ENCODE assay signal across 32 mouse cellular contexts in the genomic region with DNA sequence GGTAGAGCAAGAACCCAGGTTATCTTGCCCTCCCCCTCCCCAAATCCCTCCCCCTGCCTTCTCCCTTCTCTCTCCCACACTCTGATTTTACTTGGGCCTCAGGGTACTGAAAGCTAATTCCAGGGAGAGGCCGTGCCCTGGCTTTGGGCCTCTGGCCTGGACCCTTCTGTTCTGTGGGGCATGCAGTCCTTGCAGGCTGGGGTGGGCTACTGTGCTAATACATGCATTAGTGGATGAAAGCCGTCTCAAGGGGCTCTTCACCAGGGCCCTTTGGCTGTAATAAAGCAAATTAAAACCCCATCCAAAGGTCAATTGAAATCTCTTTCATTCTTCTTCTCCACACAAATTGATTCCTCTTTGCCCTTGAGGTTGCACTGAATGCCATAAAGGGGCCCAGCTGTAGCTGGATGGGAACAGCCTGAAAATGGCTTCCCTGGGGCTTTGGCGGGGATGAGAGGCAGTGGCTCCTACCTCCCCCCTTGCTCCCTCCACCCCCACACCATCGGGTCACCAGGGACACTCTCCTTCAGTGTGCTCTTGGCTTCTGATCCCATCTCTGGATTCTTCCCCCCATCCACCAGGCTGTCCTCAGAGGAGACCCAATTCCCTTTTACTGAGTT. TPM values are rescaled to one million over a fixed set of nuclear protein-coding genes. Genes with fewer than 3 reads are reported as not detected.
DNase-seq lines count a peak whose midpoint lies in the region; ATAC-seq and TF ChIP-seq lines count a peak whose summit lies in the region.
"Had no signal": no experiment of that assay in that cellular context is flagged by ENCODE, and none has a peak within 500 bp of the region (broad histone marks: within the 10 kb centered on the region; RNA-seq: fewer than 3 reads in every experiment).

No protein-coding gene starts in this region.

- H3K9ac ChIP-seq in hindbrain, embryonic 15.5 days, result no peak overlapping the region
- H3K9ac ChIP-seq in hindbrain, postnatal 0 days (replicated peaks; ENCODE audit: low read length), result no peak overlapping the region
- H3K9ac ChIP-seq in neural tube, embryonic 11.5 days (ENCODE audit: low read length), result no peak overlapping the region
- H3K9ac ChIP-seq in neural tube, embryonic 13.5 days, result no peak overlapping the region
- H3K9ac ChIP-seq: embryonic facial prominence, embryonic 15.5 days; forebrain, embryonic 12.5 days; forebrain, postnatal 0 days; heart, embryonic 13.5 days; limb, embryonic 15.5 days; liver, embryonic 13.5 days had no signal

- ATAC-seq in hindbrain, embryonic 15.5 days (ENCODE audit: low FRiP score, low read depth), result 0 out of 2 replicates have a peak, but pooled peaks have one; percentile 38
- no peak for ATAC-seq in hindbrain, postnatal 0 days
- peak; percentile 63; the same call in 1 of the 2 replicates for ATAC-seq in neural tube, embryonic 11.5 days (ENCODE audit: insufficient read depth, low FRiP score, low TSS enrichment)
- ATAC-seq in neural tube, embryonic 13.5 days (ENCODE audit: low read depth), result peak; percentile 58; the same call in 1 of the 2 replicates
- ATAC-seq: activated CD4-positive, CD25-positive, alpha-beta regulatory T cell, adult 4 months; forebrain, postnatal 0 days; lung, postnatal 0 days had no signal

- no peaks in the 10 kb centered on the region for H3K9me3 ChIP-seq in hindbrain, embryonic 15.5 days
- H3K9me3 ChIP-seq in hindbrain, postnatal 0 days (ENCODE audit: low read length), result no peaks in the 10 kb centered on the region
- no peaks in the 10 kb centered on the region for H3K9me3 ChIP-seq in neural tube, embryonic 11.5 days (ENCODE audit: control insufficient read depth, low read length)
- no peaks in the 10 kb centered on the region for H3K9me3 ChIP-seq in neural tube, embryonic 13.5 days
- H3K9me3 ChIP-seq: embryonic facial prominence, embryonic 15.5 days; forebrain, embryonic 12.5 days; heart, embryonic 13.5 days; limb, embryonic 10.5 days; limb, embryonic 15.5 days; liver, embryonic 13.5 days; megakaryocyte, embryonic 14.5 days had no signal

- 29% methylated on average over 4 of the region's 4 CpGs for WGBS in hindbrain, embryonic 15.5 days
- 29% methylated on average over 4 of the region's 4 CpGs for WGBS in hindbrain, postnatal 0 days
- 39% methylated on average over 4 of the region's 4 CpGs for WGBS in neural tube, embryonic 11.5 days
- 21% methylated on average over 4 of the region's 4 CpGs for WGBS in neural tube, embryonic 13.5 days

- no peaks in the 10 kb centered on the region for H3K36me3 ChIP-seq in hindbrain, embryonic 15.5 days
- no peaks in the 10 kb centered on the region for H3K36me3 ChIP-seq in hindbrain, postnatal 0 days (ENCODE audit: insufficient read depth, low read length)
- no peaks in the 10 kb centered on the region for H3K36me3 ChIP-seq in neural tube, embryonic 11.5 days (ENCODE audit: control insufficient read depth, insufficient read depth, low read length)
- H3K36me3 ChIP-seq in neural tube, embryonic 13.5 days, result no peaks in the 10 kb centered on the region
- H3K36me3 ChIP-seq: embryonic facial prominence, embryonic 15.5 days; forebrain, embryonic 12.5 days; heart, embryonic 13.5 days; limb, embryonic 10.5 days; limb, embryonic 15.5 days; liver, embryonic 13.5 days had no signal

- H3K4me3 ChIP-seq in hindbrain, embryonic 15.5 days, result no peak overlapping the region
- H3K4me3 ChIP-seq in hindbrain, postnatal 0 days (ENCODE audit: low read length), result no peak overlapping the region
- no peak overlapping the region for H3K4me3 ChIP-seq in neural tube, embryonic 11.5 days (ENCODE audit: low read depth, low read length)
- H3K4me3 ChIP-seq in neural tube, embryonic 13.5 days, result no peak overlapping the region
- H3K4me3 ChIP-seq: embryonic facial prominence, embryonic 15.5 days; forebrain, embryonic 12.5 days; heart, adult 2 months; heart, embryonic 13.5 days; limb, embryonic 10.5 days; limb, embryonic 15.5 days; liver, embryonic 13.5 days; megakaryocyte, embryonic 14.5 days had no signal

- peaks cover 5% of the 10 kb centered on the region; the same call in 1 of the 2 replicates for H3K27me3 ChIP-seq in hindbrain, embryonic 15.5 days
- H3K27me3 ChIP-seq in hindbrain, postnatal 0 days (ENCODE audit: insufficient read depth, low read length), result no peaks in the 10 kb centered on the region
- no peaks in the 10 kb centered on the region for H3K27me3 ChIP-seq in neural tube, embryonic 11.5 days (ENCODE audit: control insufficient read depth, insufficient read depth, low read length)
- H3K27me3 ChIP-seq in neural tube, embryonic 13.5 days, result peaks cover 16% of the 10 kb centered on the region
- H3K27me3 ChIP-seq: heart, embryonic 13.5 days; limb, embryonic 15.5 days; liver, embryonic 13.5 days had no signal

- H3K4me2 ChIP-seq in hindbrain, embryonic 15.5 days, result no peak overlapping the region
- no peak overlapping the region for H3K4me2 ChIP-seq in hindbrain, postnatal 0 days (ENCODE audit: low read depth, low read length)
- H3K4me2 ChIP-seq in neural tube, embryonic 11.5 days (ENCODE audit: low read depth), result no peak overlapping the region
- no peak overlapping the region for H3K4me2 ChIP-seq in neural tube, embryonic 13.5 days
- H3K4me2 ChIP-seq: embryonic facial prominence, embryonic 15.5 days; forebrain, embryonic 12.5 days; heart, embryonic 13.5 days; limb, embryonic 15.5 days; liver, embryonic 13.5 days had no signal

- no peak for TF ChIP-seq CTCF in hindbrain, postnatal 0 days (IDR thresholded peaks at IDR 0.05; ENCODE audit: low read depth)

- peak; percentile 40 for DNase-seq in embryo, embryonic 10.5 days (ENCODE audit: low spot score)
- no peak for DNase-seq in embryo, embryonic 9.5 days (ENCODE audit: extremely low spot score)
- no peak for DNase-seq in hindbrain, postnatal 0 days (ENCODE audit: low spot score)
- DNase-seq in neural tube, embryonic 11.5 days (ENCODE audit: low spot score), result peak; percentile 55
- DNase-seq in neural tube, embryonic 10.5 days (ENCODE audit: extremely low spot score, low spot score), result no peak
- DNase-seq in yolk sac, embryonic 10.5 days (ENCODE audit: low spot score), result no peak
- DNase-seq: adrenal gland, adult 2 months; adrenal gland, postnatal 36 days; cerebellum, adult 2 months; forebrain, postnatal 0 days; heart, adult 2 months; heart, postnatal 10 days; kidney, adult 11 months; kidney, postnatal 14 days; layer of hippocampus, adult 9-11 months; liver, embryonic 13.5 days; lung, adult 18-20 months; lung, postnatal 4 days; spleen, adult 18-20 months; thymus, postnatal 14 days had no signal

- peaks cover 8% of the 10 kb centered on the region; the same call in 1 of the 2 replicates for H3K4me1 ChIP-seq in hindbrain, embryonic 15.5 days (replicated peaks)
- no peaks in the 10 kb centered on the region; the same call in 1 of the 2 replicates for H3K4me1 ChIP-seq in hindbrain, postnatal 0 days (ENCODE audit: insufficient read depth, low read length)
- no peaks in the 10 kb centered on the region for H3K4me1 ChIP-seq in neural tube, embryonic 11.5 days (ENCODE audit: control insufficient read depth, insufficient read depth, low read length)
- H3K4me1 ChIP-seq in neural tube, embryonic 13.5 days (replicated peaks), result peaks cover 21% of the 10 kb centered on the region
- H3K4me1 ChIP-seq: embryonic facial prominence, embryonic 15.5 days; heart, embryonic 13.5 days; limb, embryonic 15.5 days; liver, embryonic 13.5 days; megakaryocyte, embryonic 14.5 days had no signal

- H3K27ac ChIP-seq in hindbrain, embryonic 15.5 days (replicated peaks), result no peak overlapping the region
- H3K27ac ChIP-seq in hindbrain, postnatal 0 days, result no peak overlapping the region
- H3K27ac ChIP-seq in neural tube, embryonic 11.5 days (ENCODE audit: low read depth, low read length), result no peak overlapping the region
- no peak overlapping the region for H3K27ac ChIP-seq in neural tube, embryonic 13.5 days (replicated peaks)
- H3K27ac ChIP-seq: embryonic facial prominence, embryonic 15.5 days; forebrain, embryonic 12.5 days; heart, adult 2 months; heart, embryonic 13.5 days; limb, embryonic 10.5 days; limb, embryonic 15.5 days; liver, embryonic 13.5 days had no signal

RNA-seq across cellular contexts. Expression of a gene that starts 10.2 kb away (rescaled TPM):
- 3.4 and 4.0 TPM in 2 replicates for polyA plus RNA-seq in hindbrain, embryonic 15.5 days (2015; fragmentation: Nextera tagmentation; extraction: Ambion mirVana)
- total RNA-seq in hindbrain, postnatal 0 days (2014; rRNA removed), result 5.3 and 5.7 TPM in 2 replicates
- polyA plus RNA-seq in hindbrain, postnatal 0 days (2015; fragmentation: Nextera tagmentation; extraction: Ambion mirVana), result 3.5 and 4.2 TPM in 2 replicates
- 3.8 and 4.4 TPM in 2 replicates for polyA plus RNA-seq in neural tube, embryonic 11.5 days (2014; fragmentation: Nextera tagmentation; extraction: Ambion mirVana)
- polyA plus RNA-seq in neural tube, embryonic 13.5 days (2015; fragmentation: Nextera tagmentation; extraction: Ambion mirVana), result 3.7 and 4.7 TPM in 2 replicates
- total RNA-seq: hematopoietic stem cell, adult 5-6 weeks; monocyte, adult 5-6 weeks had no signal

Comparison
In these comparisons a context has a peak if more than half of its experiments do, and no peak if none do; other contexts are left out.
1. DNase-seq: peak in embryo, embryonic 10.5 days (single experiment) and neural tube, embryonic 11.5 days (single experiment); none in embryo, embryonic 9.5 days (single experiment), hindbrain, postnatal 0 days (single experiment), neural tube, embryonic 10.5 days (single experiment) and yolk sac, embryonic 10.5 days (single experiment).